Mouse (Mus musculus): ENCODE results near the gene 4930467E23Rik. TPM values are rescaled to one million over a fixed set of nuclear protein-coding genes. Genes with fewer than 3 reads are reported as not detected.
"Not testable (repeated sequence)": the region's sequence is repeated elsewhere in the genome, so short reads cannot be mapped to it uniquely, and the experiment has no call there.

4930467E23Rik gene
- not detected in 2 replicates for polyA plus RNA-seq (2012; rRNA removed)

DNA sequence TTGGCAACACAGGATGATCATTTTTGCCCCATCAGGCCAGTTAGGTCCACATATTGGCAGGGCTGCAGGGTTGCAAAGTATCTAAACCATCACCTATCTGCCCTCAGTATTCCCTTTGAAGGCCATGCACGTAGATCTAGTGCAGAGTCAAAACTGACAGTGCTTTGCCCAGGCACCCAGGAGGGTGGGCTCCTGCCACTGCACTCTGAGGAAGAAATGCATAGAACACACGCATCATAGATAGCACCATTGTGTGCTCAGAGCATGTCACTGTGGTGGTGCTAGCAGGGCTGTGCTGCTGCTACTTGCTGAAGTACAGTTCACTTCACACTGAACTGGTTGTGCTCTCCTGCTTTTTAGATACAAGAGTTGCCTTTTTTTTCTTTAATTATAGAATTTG, at the start of gene 4930467E23Rik:
4930467E23Rik (plus strand) TSS at position 301 of the 400 bp plus-strand sequence.
- not testable (repeated sequence) for DNase-seq (ENCODE audit: low read depth)

DNA sequence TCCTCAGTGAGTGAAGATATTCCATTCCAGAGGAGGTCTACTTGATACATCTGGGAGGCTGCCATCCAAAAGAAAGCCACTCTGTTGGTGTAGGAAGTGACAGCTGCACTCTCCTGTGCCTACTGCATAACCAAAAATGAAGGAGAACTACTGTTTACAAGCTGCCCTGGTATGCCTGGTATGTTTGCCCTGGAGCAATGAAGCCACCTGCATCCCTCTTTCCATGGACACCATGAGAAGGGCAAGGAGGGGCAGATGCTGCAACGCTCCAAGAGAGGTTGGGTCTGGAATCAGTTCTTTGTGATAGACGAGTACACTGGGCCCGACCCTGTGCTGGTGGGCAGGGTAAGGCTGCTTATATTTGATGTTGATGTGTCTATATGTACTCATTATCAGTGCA, 47.1 kb upstream of the 4930467E23Rik start:
- not testable (repeated sequence) for DNase-seq (ENCODE audit: low read depth)

DNA sequence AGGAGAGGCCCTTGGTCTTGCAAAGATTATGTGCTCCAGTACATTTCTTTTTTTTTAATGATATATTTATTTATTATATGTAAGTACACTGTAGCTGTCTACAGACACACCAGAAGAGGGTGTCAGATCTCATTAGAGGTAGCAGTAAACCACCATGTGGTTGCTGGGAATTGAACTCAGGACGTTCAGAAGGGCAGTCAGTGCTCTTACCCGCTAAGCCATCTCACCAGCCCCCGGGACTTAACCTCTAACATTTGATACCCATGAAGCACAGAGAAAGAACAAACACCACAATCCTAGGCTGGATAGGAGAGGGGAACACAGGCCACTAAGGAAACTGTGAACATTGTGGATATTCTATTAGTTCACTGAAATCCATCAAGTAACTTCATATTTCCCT, 43.9 kb upstream of the 4930467E23Rik start:
- not testable (repeated sequence) for DNase-seq (ENCODE audit: low read depth)

DNA sequence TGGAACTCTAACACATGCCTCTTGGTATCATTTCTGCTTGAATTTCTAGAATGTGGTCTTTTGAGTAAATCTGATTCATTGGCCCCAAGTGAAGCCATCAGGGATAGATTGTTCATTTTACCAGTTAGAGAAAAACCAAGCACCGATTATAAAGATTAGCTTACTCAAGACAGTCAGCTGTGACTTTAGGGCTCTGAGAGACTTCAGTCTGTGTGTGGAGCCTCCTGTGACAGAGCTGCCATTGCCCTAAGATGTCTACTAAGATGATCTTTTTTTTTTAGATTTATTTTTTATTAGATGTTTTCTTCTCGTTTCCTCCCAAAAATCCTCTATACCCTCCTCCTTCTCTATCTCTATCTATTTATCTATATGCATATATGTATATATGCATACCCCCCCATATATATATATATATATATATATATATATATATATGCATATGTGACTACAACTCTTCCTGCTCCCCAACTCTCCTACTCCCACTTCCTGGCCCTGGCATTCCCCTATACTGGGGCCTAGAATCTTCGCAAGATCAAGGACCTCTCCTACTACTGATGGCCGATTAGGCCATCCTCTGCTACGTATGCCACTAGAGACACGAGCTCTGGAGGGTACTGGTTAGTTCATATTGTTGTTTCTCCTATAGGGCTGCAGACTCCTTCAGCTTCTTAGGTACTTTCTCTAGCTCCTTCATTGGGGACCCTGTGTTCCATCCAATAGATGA, 40.4 kb upstream of the 4930467E23Rik start:
- DNase-seq (ENCODE audit: low read depth): not testable (repeated sequence)

DNA sequence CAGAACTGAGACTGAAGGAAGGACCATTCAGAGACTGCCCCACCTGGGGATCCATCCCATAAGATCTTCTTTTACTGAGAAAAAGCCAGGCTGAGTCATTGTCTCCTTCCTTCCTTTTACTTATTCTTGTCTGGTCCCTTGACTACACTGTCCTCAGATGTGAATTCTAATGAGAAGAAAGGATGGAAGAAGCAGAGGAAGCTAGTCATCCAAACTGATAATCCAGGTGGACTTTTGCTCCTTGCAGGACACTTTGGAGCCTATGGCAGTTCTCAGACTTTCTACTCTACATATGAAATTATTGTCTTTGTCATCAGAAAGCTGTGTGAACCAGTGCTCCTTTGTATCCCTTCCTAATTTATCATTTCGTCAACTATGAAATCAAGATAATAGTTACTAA, 39.6 kb upstream of the 4930467E23Rik start:
- not testable (repeated sequence) for DNase-seq (ENCODE audit: low read depth)

DNA sequence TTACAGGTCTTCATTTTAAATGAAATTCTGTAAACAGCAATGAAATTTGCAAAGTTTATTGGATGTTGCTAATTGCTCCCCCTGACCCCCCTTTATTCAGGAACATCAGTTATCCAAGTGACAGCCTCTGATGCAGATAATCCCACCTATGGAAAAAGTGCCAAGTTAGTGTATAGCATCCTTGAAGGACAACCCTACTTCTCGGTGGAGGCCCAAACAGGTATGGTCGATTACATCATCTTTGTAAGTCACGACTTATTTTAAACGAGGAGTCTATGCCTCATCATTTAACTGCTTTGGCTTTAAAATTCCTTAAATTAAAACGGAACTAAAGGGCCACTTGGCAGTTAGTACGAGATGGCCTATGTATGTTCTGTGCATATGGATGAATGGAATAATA, 38.0 kb upstream of the 4930467E23Rik start:
- not testable (repeated sequence) for DNase-seq (ENCODE audit: low read depth)

DNA sequence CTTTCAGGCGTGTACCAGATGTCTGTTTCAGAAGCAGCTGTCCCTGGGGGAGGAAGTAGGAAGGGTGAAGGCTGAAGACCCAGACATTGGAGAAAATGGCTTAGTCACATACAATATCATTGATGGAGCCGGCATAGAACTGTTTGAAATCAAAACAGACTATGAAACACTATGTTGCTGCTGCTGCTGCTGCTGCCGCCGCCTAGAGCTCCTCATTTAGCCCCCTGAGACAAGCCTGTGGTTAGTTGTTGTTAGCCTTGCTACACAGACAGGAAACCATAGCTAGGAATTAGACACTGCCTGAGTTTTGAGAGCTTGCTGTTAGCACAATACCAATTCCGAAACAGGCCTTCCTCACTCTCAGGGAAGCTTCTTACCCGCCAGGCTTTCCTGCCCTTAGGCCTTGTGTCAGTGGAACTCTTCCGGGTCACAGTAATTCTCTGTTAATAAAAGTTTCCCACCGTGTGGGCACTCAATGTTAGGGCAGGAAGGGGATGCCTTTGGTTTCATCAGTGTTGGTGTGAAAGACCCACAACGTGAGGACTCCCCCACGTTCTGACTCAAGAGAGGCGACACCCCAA, 31.8 kb upstream of the 4930467E23Rik start:
- DNase-seq (ENCODE audit: low read depth): not testable (repeated sequence)

DNA sequence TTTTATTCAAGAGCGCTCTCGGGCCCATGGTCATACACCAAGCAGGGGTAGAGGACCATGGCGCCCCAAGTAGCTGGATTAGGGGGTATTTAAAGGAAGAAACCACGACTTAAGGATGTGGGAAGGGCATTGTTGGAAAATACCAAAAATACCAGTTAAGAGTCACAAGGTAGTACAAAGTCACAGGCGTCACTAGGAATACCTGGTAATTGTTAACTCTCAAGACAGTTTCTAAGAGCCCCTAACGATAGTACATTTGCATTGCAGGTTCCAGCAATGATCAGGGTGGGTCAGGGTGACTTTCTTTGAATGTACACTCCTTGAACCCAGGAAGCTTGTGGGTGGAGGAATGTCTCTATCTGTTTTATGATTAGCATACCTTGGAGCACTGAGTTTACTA, 31.3 kb upstream of the 4930467E23Rik start:
- DNase-seq (ENCODE audit: low read depth): not testable (repeated sequence)

DNA sequence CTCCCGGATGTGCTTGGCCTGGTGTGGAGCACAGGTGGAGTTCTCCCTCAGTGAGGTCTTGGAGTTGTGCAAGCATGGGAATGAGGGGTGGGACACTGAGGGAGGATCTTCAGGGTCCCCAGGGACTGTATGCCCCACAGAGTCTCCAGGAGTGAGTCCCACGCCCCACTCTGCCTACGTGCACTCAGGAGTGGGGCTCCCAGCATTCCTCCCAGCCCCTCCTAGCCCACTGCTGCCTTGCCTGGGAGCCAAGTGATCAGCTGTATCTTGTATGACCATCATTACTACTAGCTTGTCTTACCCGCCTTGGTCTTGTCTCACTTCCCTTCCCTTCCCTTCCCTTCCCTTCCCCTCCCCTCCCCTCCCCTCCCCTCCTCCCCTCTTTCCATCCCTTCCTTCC, 30.7 kb upstream of the 4930467E23Rik start:
- not testable (repeated sequence) for DNase-seq (ENCODE audit: low read depth)

DNA sequence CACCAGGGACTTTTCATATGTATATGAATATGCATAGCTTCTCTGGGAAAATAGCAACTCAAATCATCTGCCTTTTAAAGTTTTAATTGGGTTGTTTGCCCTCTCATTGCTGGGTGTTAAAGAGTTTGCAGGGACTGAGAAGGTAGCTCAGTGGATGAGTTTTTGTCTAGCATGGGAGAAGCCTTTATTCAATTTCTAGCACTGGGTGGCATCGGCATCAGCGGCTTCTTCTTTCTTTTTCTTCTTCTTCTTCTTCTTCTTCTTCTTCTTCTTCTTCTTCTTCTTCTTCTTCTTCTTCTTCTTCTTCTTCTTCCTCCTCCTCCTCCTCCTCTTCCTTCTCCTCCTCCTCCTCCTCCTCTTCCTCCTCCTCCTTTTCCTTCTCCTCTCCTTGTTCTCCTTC, 28.1 kb upstream of the 4930467E23Rik start:
- not testable (repeated sequence) for DNase-seq (ENCODE audit: low read depth)

DNA sequence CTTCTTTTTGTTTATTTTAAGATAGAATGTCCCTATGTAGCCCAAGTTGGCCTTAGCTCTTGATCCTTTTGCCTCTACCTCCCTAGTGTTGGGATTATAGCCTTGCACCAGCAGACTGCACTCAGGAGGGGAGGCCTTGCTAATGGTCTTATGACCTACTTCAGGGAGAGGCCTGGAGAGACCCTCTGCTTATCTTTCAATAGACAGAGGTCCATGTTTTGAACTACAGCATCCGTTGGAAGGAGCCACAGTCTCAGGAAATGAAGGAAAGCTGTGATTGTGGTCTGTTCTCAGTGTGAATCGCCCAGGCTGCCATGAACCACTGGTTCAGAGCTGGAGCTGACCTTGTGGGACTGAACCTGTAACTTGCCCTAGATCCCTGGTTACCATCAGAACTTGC, 27.1 kb upstream of the 4930467E23Rik start:
- not testable (repeated sequence) for DNase-seq (ENCODE audit: low read depth)

DNA sequence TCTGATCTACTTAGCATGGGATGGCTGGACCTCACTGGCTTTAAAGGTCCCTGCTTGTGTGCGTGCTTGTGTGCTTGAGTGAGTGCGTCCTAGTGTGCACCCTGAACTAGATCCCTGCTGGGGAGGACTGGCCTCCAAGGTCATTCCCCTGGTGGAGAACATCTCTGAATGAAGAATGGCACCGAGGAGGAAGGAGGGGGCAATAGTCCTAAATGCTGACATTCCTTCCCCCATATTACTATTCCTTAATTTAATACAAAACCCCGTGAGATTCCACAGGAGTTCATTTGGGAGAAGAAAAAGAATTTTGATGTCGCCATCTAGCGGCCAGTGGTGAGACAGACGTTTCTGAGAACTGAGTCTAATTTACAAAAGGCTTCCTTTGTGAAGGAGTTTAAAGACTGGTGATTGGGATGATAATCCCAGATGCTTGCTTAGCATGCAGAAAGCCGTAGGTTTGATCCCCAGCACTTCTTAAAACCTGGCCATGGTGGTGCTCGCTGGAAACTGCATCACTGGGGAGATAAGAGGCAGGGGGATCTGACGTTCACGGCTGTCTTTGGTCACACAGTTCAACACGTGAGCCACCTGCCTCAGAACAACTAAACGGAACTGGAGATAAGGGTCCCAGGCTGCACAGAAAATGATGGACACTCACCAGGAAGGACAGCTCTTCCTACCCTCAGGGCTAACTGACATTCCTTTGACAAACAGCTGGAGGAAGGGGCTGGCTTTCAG, 26.2 kb upstream of the 4930467E23Rik start:
- DNase-seq (ENCODE audit: low read depth): peak; percentile 90
- peak; percentile 19; the same call in 1 of the 2 replicates for TF ChIP-seq CTCF (IDR thresholded peaks at IDR 0.05; ENCODE audit: borderline replicate concordance, extremely low read depth, insufficient read depth, insufficient read length)

DNA sequence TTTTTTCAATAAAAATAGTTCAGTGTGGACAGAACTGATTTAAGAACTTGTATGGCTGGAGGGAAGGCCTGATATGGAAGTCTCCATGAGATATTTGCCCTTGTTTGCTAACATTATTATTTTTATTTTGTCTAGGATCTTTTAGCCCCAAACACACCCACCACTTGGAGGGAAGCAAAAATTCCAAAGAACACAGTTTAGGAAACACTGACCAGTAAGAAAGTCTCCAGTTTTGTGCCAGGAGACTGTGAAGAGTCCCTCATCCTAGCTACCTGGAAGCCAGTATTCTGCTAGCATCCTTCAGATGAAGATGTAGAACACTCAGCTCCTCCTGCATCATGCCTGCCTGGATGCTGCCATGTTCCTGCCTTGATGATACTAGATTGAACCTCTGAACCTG, 25.5 kb upstream of the 4930467E23Rik start:
- not testable (repeated sequence) for DNase-seq (ENCODE audit: low read depth)

DNA sequence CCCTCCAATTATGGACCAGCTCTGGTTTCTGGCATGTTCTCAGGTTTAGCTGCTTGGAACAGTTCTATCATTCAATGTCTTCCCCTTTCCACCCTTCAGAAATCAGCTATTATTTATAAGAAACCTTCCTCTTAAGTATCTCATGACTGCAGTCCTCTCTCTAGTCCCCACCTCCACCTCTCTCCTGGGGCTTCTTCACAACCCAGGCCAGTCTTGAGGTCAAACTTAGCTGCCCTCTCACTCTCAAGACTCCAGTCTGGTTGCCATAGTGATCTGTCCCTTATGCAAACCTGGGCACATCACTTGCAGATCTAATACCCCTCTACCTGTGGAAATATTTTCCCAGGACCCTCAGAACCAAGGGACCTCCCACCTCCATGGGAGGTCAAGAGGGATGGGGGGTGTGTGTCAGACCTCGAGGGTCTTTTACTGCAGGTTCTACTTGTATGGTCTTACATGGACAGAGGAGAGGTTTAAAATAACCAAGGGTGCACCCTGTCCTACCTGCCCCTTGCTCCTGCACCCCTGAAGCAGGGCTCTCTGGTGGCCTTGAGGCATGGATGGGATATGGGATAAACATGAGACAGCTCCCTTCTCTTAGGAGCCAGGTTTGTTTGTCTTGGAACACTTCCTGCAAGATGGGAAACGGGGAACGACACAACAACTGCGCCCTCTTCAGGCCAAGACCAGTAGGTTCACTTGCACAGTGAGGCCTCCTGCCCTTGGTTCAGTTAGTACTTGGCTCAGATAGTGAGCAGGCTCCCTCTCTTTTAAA, 24.7 kb upstream of the 4930467E23Rik start:
- DNase-seq (ENCODE audit: low read depth): not testable (repeated sequence)

DNA sequence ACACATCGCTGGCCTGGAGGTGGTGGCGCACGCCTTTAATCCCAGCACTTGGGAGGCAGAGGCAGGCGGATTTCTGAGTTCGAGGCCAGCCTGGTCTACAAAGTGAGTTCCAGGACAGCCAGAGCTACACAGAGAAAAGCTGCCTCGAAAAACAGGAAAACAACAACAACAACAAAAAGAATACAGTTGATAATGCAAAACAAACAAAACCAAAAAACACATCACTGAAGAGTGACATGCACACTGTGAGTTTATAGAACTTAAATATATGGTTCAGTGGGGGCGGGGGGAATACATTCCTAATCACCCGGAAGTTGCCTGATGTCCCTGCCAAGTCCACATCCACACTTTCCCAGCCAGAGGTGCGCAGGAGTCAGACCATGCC, 24.2 kb upstream of the 4930467E23Rik start:
- not testable (repeated sequence) for DNase-seq (ENCODE audit: low read depth)

DNA sequence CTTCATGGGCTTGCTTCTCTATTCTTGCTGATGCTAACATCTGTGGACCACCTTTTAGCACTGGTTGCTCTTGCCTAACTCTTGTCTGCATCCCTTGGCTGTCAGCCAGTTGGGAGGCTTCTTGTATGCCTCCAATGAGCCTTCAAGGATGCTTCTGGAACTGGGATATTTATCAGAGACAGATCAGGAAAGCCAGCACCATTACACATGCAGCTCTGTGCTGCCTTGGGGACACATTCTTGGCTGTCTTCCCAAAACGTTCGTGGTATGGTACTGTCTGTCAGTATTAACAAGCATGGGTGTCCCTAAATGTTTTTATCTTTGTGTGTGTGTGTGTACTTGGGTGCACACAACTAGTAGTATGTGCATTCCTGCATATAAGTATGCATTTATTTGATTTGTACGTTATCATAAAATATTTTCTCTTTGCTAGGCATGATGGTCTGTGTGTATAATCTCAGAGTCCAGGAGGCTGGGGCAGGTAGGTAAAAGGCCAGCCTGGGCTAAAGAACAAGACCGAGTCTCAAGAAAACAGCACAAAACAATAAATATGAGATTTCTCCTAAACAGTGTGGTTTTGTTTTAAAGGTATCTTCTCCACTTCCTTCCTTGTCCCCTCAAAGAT, 23.2 kb upstream of the 4930467E23Rik start:
- DNase-seq (ENCODE audit: low read depth): not testable (repeated sequence)

DNA sequence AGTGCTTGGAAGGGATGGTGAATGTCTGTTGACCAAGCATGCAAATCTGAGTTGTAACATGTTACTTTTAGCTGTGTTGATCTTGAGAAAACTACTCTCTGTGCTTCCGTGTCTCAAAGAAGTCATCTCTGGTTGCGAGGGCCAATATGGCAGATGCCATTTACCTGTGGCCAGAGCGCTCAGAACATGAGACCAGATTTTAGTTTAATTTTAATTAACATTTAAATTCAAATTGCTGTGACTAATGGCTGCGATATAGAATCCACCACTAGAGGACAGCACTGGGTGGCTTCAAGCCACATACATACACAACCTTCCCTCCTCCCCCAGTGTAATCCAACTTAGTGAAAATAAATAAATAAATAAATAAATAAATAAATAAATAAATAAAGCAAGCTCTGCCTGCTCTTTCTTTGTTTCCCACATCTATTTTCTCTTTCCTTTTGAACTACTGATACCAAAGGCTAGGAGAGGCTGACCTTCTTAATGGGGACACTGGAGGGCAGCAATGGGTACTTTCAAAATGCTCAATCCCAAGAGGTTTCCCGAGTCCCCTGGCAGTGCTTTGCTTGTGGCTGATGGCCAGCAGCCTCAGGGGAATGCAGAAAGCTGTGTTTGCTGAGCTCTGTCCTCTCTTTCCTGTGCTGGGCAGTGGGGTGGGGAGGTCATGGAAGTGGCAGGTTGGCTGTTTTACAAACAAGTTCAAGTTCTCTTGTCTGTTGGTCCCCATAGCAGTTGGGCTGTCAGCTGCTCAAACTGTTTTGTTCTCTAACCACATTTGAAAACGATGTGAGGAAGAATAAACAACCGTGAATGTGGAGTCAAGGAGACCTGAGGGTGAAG, 22.2 kb upstream of the 4930467E23Rik start:
- peak; percentile 63 for DNase-seq (ENCODE audit: low read depth)

DNA sequence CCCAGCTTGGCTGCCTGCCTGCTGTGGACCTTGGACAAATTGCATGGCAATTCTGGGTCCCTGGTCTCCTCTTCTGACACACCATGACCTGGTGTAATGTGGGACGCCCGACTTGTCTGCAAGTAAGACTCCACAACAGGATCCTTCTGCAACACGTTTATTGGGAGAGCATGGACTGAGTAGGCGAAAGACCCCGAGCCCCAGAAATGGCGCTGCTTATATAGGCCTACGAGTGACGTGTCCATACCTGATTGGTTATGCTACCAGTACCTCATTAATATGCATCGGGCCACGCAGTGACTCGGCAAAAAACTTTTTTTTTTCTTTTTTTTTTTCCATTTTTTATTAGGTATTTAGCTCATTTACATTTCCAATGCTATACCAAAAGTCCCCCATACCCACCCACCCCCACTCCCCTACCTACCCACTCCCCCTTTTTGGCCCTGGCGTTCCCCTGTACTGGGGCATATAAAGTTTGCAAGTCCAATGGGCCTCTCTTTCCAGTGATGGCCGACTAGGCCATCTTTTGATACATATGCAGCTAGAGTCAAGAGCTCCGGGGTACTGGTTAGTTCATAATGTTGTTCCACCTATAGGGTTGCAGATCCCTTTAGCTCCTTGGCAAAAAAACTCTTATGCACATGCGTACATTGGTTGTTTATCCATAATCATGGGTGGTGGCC, 21.5 kb upstream of the 4930467E23Rik start:
- DNase-seq (ENCODE audit: low read depth): not testable (repeated sequence)

DNA sequence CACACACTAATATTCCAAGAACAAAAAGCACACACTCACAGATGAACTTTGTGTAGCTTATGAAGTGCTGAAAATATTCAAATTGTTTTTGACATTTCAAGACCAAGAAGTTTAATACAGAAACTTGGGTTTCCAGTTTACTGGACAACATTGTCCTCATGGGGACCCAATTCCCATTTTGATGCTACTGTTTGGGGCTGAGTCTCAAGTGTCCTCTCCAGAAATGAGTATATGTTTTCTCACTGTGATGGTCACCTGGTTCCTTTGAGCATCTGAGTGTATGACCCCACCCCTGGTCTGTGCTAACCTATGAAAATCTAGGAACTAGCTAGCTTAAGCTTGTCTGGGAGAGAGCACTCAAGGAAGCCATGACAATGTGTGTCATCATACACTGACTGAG, 20.4 kb upstream of the 4930467E23Rik start:
- not testable (repeated sequence) for DNase-seq (ENCODE audit: low read depth)

All from brain, embryonic 14.5 days (tissue).